Mouse (Mus musculus) heart, adult 2 months (tissue): Measurements from ENCODE around the gene Olfr638.

Experiments
- CTCF ChIP-seq: fragments of 200-600 bp; IDR thresholded peaks from 2 replicates; pipeline ENCODE4 v1.8.1; 2022; ENCODE audit warnings: antibody characterized with exemption, mild to moderate bottlenecking, moderate library complexity
- EP300 ChIP-seq: fragments of 200-500 bp; IDR thresholded peaks from 2 replicates; pipeline ENCODE4 v1.6.1; 2011; ENCODE audit warnings: low read depth, low read length, control low read depth; ENCODE audit not compliant: insufficient read depth
- POLR2A ChIP-seq: fragments of 200-500 bp; IDR thresholded peaks from 2 replicates; pipeline ENCODE4 v1.6.1; 2011; ENCODE audit warnings: mild to moderate bottlenecking, low read depth, low read length, control low read depth; ENCODE audit not compliant: insufficient read depth

DNA sequence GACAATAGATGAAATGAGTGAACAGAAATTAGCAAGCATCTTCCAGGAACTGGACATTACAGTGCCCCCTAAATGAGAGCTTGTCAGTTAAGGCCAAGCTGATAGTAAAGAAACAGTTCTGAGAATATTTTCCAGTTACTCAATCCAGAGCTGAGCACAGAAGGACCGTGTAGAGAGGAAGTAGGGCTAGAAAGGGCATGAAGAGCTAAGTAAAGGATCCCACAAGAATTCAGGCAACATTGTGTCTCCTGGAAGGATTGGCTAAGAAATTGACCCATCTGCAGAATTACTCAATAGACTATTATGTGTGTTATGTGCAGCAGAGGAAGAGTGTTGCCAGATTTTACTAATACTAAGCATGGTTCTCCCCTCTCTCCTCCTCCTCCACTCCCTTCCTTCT is 26.8 kb upstream of the Olfr638 start:
- TF ChIP-seq EP300: no peak
- no peak for TF ChIP-seq CTCF
- no peak for TF ChIP-seq POLR2A
